Mouse (Mus musculus): Measurements from ENCODE around the gene Tnip2. TPM values are rescaled to one million over a fixed set of nuclear protein-coding genes. Genes with fewer than 3 reads are reported as not detected.

The Tnip2 gene
- polyA plus RNA-seq, 1 experiment from 2014 or later: 12.0 TPM

- H3K27ac ChIP-seq: no peak overlapping the region
- no peaks in the 10 kb centered on the region for H3K9me3 ChIP-seq
- H3K9ac ChIP-seq: no peak overlapping the region
- no peaks in the 10 kb centered on the region for H3K36me3 ChIP-seq
- H3K4me3 ChIP-seq: no peak overlapping the region
- 79% methylated on average over 5 of the region's 5 CpGs for whole genome bisulfite sequencing
- no peaks in the 10 kb centered on the region for H3K4me1 ChIP-seq
- no peaks in the 10 kb centered on the region for H3K27me3 ChIP-seq
- no peak for ATAC-seq (ENCODE audit: insufficient number of reproducible peaks, insufficient read depth, low FRiP score, low TSS enrichment)
- no peak overlapping the region for H3K4me2 ChIP-seq (replicated peaks)
These were observed 21.2 kb upstream of the Tnip2 start for GRCm38 (mm10) chr5:34534776-34535581.

DNA sequence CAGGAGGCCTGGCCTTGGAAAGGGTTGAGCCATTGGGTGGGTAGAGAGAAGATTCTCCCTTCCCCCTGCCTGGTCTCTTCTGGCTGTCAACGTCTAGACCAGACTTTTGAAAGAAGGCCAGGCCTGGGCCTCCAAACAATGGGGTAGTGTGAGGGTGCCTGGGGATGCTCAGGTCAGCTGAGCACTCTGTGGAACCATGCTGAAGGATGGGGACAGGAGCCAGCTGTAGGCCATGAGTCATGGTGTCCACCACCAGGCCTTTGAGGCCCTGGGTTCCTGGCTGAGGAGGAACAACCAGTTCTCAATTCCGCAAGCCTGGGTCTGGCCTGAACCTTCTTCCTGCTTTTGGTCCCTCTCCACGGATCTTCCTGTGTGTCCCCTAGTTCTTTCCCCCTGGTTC lies 20.0 kb upstream of the Tnip2 start:
- ATAC-seq (ENCODE audit: insufficient number of reproducible peaks, insufficient read depth, low FRiP score, low TSS enrichment): no peak
- 54% methylated on average over 3 of the region's 3 CpGs for WGBS
- Histone ChIP-seq H3K9ac (no peak overlapping the region), H3K4me3 (no peak overlapping the region), H3K27ac (no peak overlapping the region), H3K36me3 (no peaks in the 10 kb centered on the region), H3K27me3 (no peaks in the 10 kb centered on the region), H3K9me3 (no peaks in the 10 kb centered on the region), H3K4me2 (replicated peaks) (no peak overlapping the region), H3K4me1 (no peaks in the 10 kb centered on the region)

DNA sequence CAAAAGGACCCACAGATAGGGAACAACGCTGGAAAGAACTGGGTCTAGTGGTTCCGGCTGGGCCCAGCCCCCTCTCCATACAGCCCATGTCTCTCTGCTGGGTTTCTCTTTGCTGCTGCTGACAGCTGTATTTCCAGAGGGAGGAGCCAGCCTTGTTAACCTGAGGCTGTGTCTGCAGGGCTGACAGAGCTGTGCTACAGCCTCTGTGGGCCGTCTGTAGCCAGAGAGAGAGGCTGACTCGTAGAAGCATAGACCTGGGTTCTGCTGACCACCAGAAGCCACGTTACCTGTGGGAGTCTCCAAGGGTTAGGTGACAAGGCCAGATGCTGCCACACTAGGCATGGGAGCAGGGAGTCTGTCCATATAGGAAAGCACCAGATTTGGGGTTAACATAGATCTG lies 19.3 kb upstream of the Tnip2 start:
- ATAC-seq (ENCODE audit: insufficient number of reproducible peaks, insufficient read depth, low FRiP score, low TSS enrichment): no peak
- H3K9ac ChIP-seq: no peak overlapping the region
- H3K9me3 ChIP-seq: no peaks in the 10 kb centered on the region
- no peaks in the 10 kb centered on the region for H3K27me3 ChIP-seq
- H3K36me3 ChIP-seq: no peaks in the 10 kb centered on the region
- no peaks in the 10 kb centered on the region for H3K4me1 ChIP-seq
- no peak overlapping the region for H3K27ac ChIP-seq
- H3K4me3 ChIP-seq: no peak overlapping the region
- no peak overlapping the region for H3K4me2 ChIP-seq (replicated peaks)
- 72% methylated on average over 5 of the region's 5 CpGs for WGBS

GRCm38 (mm10) chr5:34530687-34531086 lies 16.9 kb upstream of the Tnip2 start:
- no peaks in the 10 kb centered on the region for H3K9me3 ChIP-seq
- H3K4me2 ChIP-seq (replicated peaks): no peak overlapping the region
- H3K9ac ChIP-seq: no peak overlapping the region
- no peaks in the 10 kb centered on the region for H3K4me1 ChIP-seq
- no peaks in the 10 kb centered on the region for H3K36me3 ChIP-seq
- WGBS: 53% methylated on average over 4 of the region's 4 CpGs
- no peak overlapping the region for H3K27ac ChIP-seq
- no peaks in the 10 kb centered on the region for H3K27me3 ChIP-seq
- ATAC-seq (ENCODE audit: insufficient number of reproducible peaks, insufficient read depth, low FRiP score, low TSS enrichment): no peak
- no peak overlapping the region for H3K4me3 ChIP-seq

DNA sequence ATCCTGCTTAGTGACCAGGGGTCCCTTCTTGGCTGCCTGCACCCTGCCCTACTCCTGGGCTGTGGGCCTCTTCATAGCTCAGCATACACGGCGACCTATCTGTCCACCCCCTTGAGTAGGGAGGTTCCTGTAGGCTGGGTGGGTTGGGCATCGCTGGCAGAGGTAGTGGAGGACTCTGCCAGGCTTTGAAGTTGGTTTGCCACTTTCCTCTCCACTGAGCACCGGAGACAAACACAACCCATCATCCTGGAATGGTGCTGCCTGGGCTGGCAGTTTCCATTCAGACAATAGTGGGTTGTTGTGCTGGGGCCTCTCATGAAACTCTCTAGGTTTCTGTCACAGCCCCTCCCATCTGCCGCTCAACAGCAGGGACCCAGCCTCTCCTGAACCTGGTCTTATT lies 16.3 kb upstream of the Tnip2 start:
- Histone ChIP-seq H3K36me3 (no peaks in the 10 kb centered on the region), H3K4me3 (no peak overlapping the region), H3K27me3 (no peaks in the 10 kb centered on the region), H3K9ac (no peak overlapping the region), H3K4me2 (replicated peaks) (no peak overlapping the region), H3K4me1 (no peaks in the 10 kb centered on the region), H3K27ac (no peak overlapping the region), H3K9me3 (no peaks in the 10 kb centered on the region)
- ATAC-seq (ENCODE audit: insufficient number of reproducible peaks, insufficient read depth, low FRiP score, low TSS enrichment): no peak
- WGBS: 74% methylated on average over 5 of the region's 5 CpGs

- Histone ChIP-seq H3K4me1 (no peaks in the 10 kb centered on the region), H3K9ac (no peak overlapping the region), H3K9me3 (no peaks in the 10 kb centered on the region), H3K4me2 (replicated peaks) (no peak overlapping the region), H3K27me3 (0 out of 2 replicates have a peak, but pooled peaks cover 8% of the 10 kb centered on the region), H3K36me3 (no peaks in the 10 kb centered on the region), H3K27ac (no peak overlapping the region), H3K4me3 (no peak overlapping the region)
- ATAC-seq (ENCODE audit: insufficient number of reproducible peaks, insufficient read depth, low FRiP score, low TSS enrichment): no peak
- 77% methylated on average over 5 of the region's 5 CpGs for WGBS
These were observed 14.9 kb upstream of the Tnip2 start for GRCm38 (mm10) chr5:34528724-34529123.

DNA sequence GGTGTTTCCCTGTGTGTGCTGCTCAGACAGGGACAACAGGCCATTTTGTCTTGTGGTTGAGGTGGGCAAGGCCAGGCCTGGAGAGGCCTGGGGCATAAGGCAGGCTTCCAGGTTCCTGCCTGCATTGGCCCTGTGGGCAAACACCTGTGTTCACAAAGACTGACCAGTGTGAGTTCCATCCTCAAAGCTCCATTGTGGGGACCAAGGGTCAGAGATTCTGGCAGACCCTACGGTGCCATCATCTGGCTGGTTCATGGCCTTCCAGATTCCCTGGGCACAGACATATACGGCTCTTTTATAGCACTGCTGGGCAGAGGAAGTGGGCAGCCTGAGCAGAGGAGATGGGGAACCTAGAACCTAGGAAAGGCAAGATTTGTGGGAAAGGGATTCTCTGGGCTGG lies 13.6 kb upstream of the Tnip2 start:
- Histone ChIP-seq H3K4me2 (replicated peaks) (no peak overlapping the region), H3K9ac (no peak overlapping the region), H3K27ac (no peak overlapping the region), H3K4me3 (no peak overlapping the region), H3K36me3 (no peaks in the 10 kb centered on the region), H3K4me1 (no peaks in the 10 kb centered on the region), H3K9me3 (no peaks in the 10 kb centered on the region), H3K27me3 (0 out of 2 replicates have a peak, but pooled peaks cover 8% of the 10 kb centered on the region)
- ATAC-seq (ENCODE audit: insufficient number of reproducible peaks, insufficient read depth, low FRiP score, low TSS enrichment): no peak
- WGBS: 90% methylated on average over 2 of the region's 2 CpGs

- 0 out of 2 replicates have a peak, but pooled peaks cover 8% of the 10 kb centered on the region for H3K27me3 ChIP-seq
- no peak for ATAC-seq (ENCODE audit: insufficient number of reproducible peaks, insufficient read depth, low FRiP score, low TSS enrichment)
- H3K4me1 ChIP-seq: no peaks in the 10 kb centered on the region
- H3K9me3 ChIP-seq: no peaks in the 10 kb centered on the region
- H3K4me2 ChIP-seq (replicated peaks): no peak overlapping the region; the same call in 1 of the 2 replicates
- no peaks in the 10 kb centered on the region for H3K36me3 ChIP-seq
- WGBS: 35% methylated on average over 5 of the region's 5 CpGs
- no peak overlapping the region for H3K27ac ChIP-seq
- H3K4me3 ChIP-seq: no peak overlapping the region
- H3K9ac ChIP-seq: no peak overlapping the region
These were observed 12.6 kb upstream of the Tnip2 start for GRCm38 (mm10) chr5:34526477-34526775.

- Histone ChIP-seq H3K27me3 (0 out of 2 replicates have a peak, but pooled peaks cover 8% of the 10 kb centered on the region), H3K4me2 (replicated peaks) (peak within 1 kb of the TSS; percentile 56), H3K4me3 (peak within 1 kb of the TSS; percentile 41), H3K36me3 (no peaks in the 10 kb centered on the region), H3K9me3 (no peaks in the 10 kb centered on the region), H3K27ac (no peak within 1 kb of the TSS), H3K9ac (peak within 1 kb of the TSS; percentile 25), H3K4me1 (no peaks in the 10 kb centered on the region)
- 4% methylated on average over 38 of the region's 38 CpGs for WGBS
- ATAC-seq (ENCODE audit: insufficient number of reproducible peaks, insufficient read depth, low FRiP score, low TSS enrichment): peak; percentile 89
These were observed 12.1 kb upstream of the Tnip2 start, which contains the start of gene Sh3bp2 for GRCm38 (mm10) chr5:34525663-34526476. Gene Sh3bp2, plus strand, starts transcription at chr5:34525838.

DNA sequence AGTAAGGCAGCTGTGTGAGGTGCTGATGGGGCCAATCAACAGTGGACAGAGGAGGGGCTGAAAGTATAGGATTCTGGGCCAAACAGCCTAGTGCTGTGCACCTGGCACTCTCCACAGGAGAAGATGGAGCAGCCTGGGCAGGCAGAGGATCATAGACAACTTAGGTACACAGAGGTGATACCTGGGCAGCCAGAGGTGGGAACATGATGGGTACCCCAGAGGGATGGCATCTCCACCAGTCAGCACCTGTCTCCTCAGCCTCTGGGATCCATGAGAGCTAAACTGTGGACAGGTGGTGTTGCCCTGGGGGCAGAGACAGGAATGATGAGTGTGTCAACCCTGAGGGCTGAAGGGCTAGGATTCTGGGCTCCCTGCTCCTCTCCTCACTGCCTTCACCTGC lies 10.7 kb upstream of the Tnip2 start:
- H3K4me1 ChIP-seq: no peaks in the 10 kb centered on the region
- no peak for ATAC-seq (ENCODE audit: insufficient number of reproducible peaks, insufficient read depth, low FRiP score, low TSS enrichment)
- H3K27ac ChIP-seq: no peak overlapping the region
- H3K36me3 ChIP-seq: no peaks in the 10 kb centered on the region
- H3K4me3 ChIP-seq: no peak overlapping the region
- H3K9ac ChIP-seq: no peak overlapping the region
- 0 out of 2 replicates have a peak, but pooled peaks cover 8% of the 10 kb centered on the region for H3K27me3 ChIP-seq
- no peak overlapping the region for H3K4me2 ChIP-seq (replicated peaks)
- no peaks in the 10 kb centered on the region for H3K9me3 ChIP-seq

- H3K27me3 ChIP-seq: 0 out of 2 replicates have a peak, but pooled peaks cover 8% of the 10 kb centered on the region
- H3K36me3 ChIP-seq: no peaks in the 10 kb centered on the region
- no peak overlapping the region for H3K4me3 ChIP-seq
- no peak for ATAC-seq (ENCODE audit: insufficient number of reproducible peaks, insufficient read depth, low FRiP score, low TSS enrichment)
- no peaks in the 10 kb centered on the region for H3K9me3 ChIP-seq
- H3K4me1 ChIP-seq: no peaks in the 10 kb centered on the region
- no peak overlapping the region for H3K4me2 ChIP-seq (replicated peaks)
- WGBS: 57% methylated on average over 4 of the region's 4 CpGs
- no peak overlapping the region for H3K27ac ChIP-seq
- H3K9ac ChIP-seq: no peak overlapping the region
These were observed 10.2 kb upstream of the Tnip2 start for GRCm38 (mm10) chr5:34523958-34524485.

GRCm38 (mm10) chr5:34521337-34521736 lies 7.5 kb upstream of the Tnip2 start:
- ATAC-seq (ENCODE audit: insufficient number of reproducible peaks, insufficient read depth, low FRiP score, low TSS enrichment): no peak
- Histone ChIP-seq H3K9me3 (no peaks in the 10 kb centered on the region), H3K27me3 (0 out of 2 replicates have a peak, but pooled peaks cover 8% of the 10 kb centered on the region), H3K9ac (no peak overlapping the region), H3K36me3 (no peaks in the 10 kb centered on the region), H3K4me3 (no peak overlapping the region), H3K4me2 (replicated peaks) (no peak overlapping the region), H3K27ac (no peak overlapping the region), H3K4me1 (no peaks in the 10 kb centered on the region)
- WGBS: 80% methylated on average over 3 of the region's 3 CpGs

Data from embryonic facial prominence, embryonic 12.5 days (tissue).